Mouse (Mus musculus) cortical plate, adult 2 months (tissue): ENCODE results near the gene Caprin1. TPM values are rescaled to one million over a fixed set of nuclear protein-coding genes. Genes with fewer than 3 reads are reported as not detected.

ENCODE experiments used
- H3K27ac ChIP-seq: fragments of 200-500 bp; 2 replicates; pipeline ENCODE4 v1.5.1; 2012; ENCODE audit warnings: low read length, control low read depth, inconsistent platforms; ENCODE audit not compliant: insufficient read depth
- H3K4me1 ChIP-seq: fragments of 200-500 bp; 2 replicates; pipeline ENCODE4 v1.6.1; 2011; ENCODE audit warnings: low read length; ENCODE audit not compliant: control insufficient read depth, insufficient read depth
- H3K4me3 ChIP-seq: fragments of 200-500 bp; 2 replicates; pipeline ENCODE4 v1.5.1; 2011; ENCODE audit warnings: mild to moderate bottlenecking, low read length, control low read depth; ENCODE audit not compliant: insufficient read depth
- CTCF ChIP-seq: fragments of 200-500 bp; IDR thresholded peaks from 2 replicates; pipeline ENCODE4 v1.5.1; 2011; ENCODE audit warnings: mild to moderate bottlenecking, control low read depth, low read length; ENCODE audit not compliant: insufficient read depth; ENCODE audit errors: extremely low read depth
- POLR2A ChIP-seq: fragments of 200-500 bp; IDR thresholded peaks from 2 replicates; pipeline ENCODE4 v1.6.1; 2011; ENCODE audit warnings: mild to moderate bottlenecking, low read length, control low read depth; ENCODE audit not compliant: insufficient read depth; ENCODE audit errors: extremely low read depth
- polyA plus RNA-seq: library from polyadenylated mRNA; depleted of rRNA; stranded (reverse); fragments of >200 nt; gene quantifications from 2 replicates; pipeline ENCODE4 v1.2.3, GENCODE M21; 2012

Caprin1 gene
- polyA plus RNA-seq, 1 experiment, result 143 TPM

DNA sequence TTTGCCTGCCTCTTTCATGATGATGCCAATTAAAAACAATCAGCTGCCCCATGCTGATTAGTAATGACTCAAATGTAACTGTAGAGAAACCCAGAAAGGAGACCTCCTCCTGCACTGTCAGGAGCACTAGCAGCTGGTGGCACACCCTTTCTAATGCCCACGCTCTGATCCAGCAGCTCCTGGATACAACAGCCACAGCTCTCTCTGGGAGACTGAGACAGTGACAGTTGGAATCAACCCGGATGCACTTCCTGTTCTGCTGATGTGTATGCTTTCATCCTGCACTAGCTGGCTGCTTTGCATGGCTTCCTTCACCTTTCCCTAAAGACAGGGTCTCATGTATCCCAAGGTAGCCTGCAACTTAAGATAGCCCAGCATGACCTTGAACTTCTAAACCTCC lies 51.4 kb downstream of the Caprin1 start:
- no peak overlapping the region for H3K27ac ChIP-seq
- H3K4me3 ChIP-seq, result no peak overlapping the region
- TF ChIP-seq CTCF (no peak), POLR2A (no peak)
- no peaks in the 10 kb centered on the region; the same call in 1 of the 2 replicates for H3K4me1 ChIP-seq

DNA sequence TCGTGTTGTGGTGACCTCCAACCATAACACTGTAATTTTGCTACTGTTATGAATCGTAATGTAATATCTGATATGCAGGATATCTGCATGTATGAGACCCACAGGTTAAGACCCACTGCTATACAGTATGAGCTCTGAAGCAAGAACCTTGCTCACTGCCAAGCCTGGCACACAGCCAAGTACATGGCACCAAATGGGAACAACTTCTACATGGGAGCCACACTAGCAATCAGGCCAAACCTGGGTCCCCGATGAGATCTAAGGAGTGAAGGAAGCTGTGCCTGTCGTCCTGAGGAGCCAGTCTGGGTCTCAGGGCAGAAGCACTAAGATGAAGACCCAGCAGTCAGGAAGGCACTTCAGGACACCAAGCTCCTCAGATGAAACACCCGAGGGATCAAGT lies 52.0 kb downstream of the Caprin1 start:
- TF ChIP-seq CTCF, result no peak
- no peak for TF ChIP-seq POLR2A
- Histone ChIP-seq H3K27ac (no peak overlapping the region), H3K4me3 (no peak overlapping the region), H3K4me1 (no peaks in the 10 kb centered on the region; the same call in 1 of the 2 replicates)

GRCm38 (mm10) chr2:103743988-103744387 lies 53.5 kb downstream of the Caprin1 start:
- no peaks in the 10 kb centered on the region; the same call in 1 of the 2 replicates for H3K4me1 ChIP-seq
- TF ChIP-seq CTCF (peak; percentile 74), POLR2A (no peak)
- H3K27ac ChIP-seq, result no peak overlapping the region
- no peak overlapping the region for H3K4me3 ChIP-seq

DNA sequence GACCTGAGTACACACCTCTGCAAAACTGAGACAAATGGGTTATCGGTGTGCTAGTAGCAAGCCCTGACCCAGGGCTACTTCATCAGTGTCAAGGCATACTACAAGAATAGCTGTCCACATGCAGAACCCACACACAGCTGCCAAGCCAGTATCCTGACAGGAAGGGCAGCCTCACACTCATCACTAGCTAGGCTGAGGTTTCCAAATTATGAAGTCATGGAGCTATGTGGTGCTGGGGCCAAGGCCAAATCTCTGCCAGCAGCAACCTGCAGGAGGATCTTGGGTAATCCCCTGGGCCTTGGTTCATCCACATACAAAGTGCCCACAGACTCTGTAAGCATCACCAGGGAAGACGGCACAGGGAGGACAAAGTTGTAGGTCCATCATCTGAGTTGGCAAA lies 53.9 kb downstream of the Caprin1 start:
- TF ChIP-seq POLR2A, result no peak
- no peak for TF ChIP-seq CTCF
- Histone ChIP-seq H3K4me3 (no peak overlapping the region), H3K27ac (no peak overlapping the region), H3K4me1 (no peaks in the 10 kb centered on the region; the same call in 1 of the 2 replicates)

- TF ChIP-seq CTCF (no peak), POLR2A (no peak)
- no peaks in the 10 kb centered on the region; the same call in 1 of the 2 replicates for H3K4me1 ChIP-seq
- H3K27ac ChIP-seq, result no peak overlapping the region
- no peak overlapping the region for H3K4me3 ChIP-seq
These were observed 54.6 kb downstream of the Caprin1 start for GRCm38 (mm10) chr2:103742821-103743220.

- Histone ChIP-seq H3K27ac (no peak overlapping the region), H3K4me1 (no peaks in the 10 kb centered on the region; the same call in 1 of the 2 replicates), H3K4me3 (no peak overlapping the region)
- no peak for TF ChIP-seq POLR2A
- no peak for TF ChIP-seq CTCF
These were observed 66.0 kb downstream of the Caprin1 start for GRCm38 (mm10) chr2:103731423-103731822.

DNA sequence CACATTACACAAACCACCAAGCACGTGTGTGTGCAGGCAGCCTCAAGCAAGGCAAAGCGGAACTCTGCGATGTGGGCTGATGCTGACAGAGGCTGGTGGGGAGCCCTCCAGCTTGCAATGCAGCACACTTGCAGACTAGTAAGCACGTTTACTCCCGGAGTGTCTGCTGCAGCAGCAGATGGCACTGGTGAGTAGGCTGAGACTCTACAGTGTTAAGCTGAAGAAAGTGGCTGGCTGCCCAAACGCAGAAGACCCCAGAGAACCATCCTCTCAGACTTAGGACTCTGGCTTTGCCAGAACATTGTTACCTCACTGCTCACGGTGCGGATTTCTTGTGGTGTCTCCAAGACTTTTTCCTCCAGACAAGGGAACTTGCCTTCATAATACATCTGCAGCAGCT lies 66.5 kb downstream of the Caprin1 start:
- TF ChIP-seq POLR2A, result no peak
- peak; percentile 20; the same call in 1 of the 2 replicates for TF ChIP-seq CTCF
- no peak overlapping the region for H3K4me3 ChIP-seq
- no peak overlapping the region for H3K27ac ChIP-seq
- H3K4me1 ChIP-seq, result no peaks in the 10 kb centered on the region; the same call in 1 of the 2 replicates

DNA sequence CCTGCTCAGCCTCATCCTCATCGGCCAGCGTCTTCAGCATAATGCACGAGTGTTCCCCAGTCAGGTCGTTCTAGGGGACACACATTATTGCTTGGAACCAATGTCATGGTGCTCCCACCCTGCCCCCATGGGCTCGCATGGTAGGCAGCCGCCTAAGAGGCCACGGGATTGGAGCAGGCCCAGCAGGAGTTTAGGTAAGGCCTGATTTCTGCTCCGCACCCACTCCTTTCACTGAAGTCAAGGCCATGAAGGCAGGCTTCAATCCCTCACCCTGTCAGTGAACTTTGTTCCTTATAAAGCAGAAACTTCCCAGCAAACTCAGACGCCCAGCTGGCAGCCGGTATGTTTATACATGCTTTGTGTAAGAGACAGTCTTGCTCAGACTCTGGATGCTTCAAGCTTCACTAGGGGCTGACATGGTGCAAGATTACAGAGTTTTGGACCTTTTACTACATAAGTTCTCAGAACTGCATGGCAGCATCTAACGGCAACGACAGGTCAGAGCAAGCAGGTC lies 69.4 kb downstream of the Caprin1 start:
- Histone ChIP-seq H3K27ac (no peak overlapping the region), H3K4me3 (no peak overlapping the region), H3K4me1 (no peaks in the 10 kb centered on the region; the same call in 1 of the 2 replicates)
- TF ChIP-seq CTCF (no peak), POLR2A (no peak)

GRCm38 (mm10) chr2:103724521-103724920 lies 72.9 kb downstream of the Caprin1 start:
- no peak overlapping the region for H3K4me3 ChIP-seq
- TF ChIP-seq CTCF (no peak), POLR2A (no peak)
- H3K4me1 ChIP-seq, result no peaks in the 10 kb centered on the region
- H3K27ac ChIP-seq, result no peak overlapping the region

- H3K4me1 ChIP-seq, result no peaks in the 10 kb centered on the region
- H3K4me3 ChIP-seq, result no peak overlapping the region
- no peak overlapping the region for H3K27ac ChIP-seq
- TF ChIP-seq POLR2A (no peak), CTCF (no peak)
These were observed 78.2 kb downstream of the Caprin1 start for GRCm38 (mm10) chr2:103719292-103719646.
